ENCODE assay signal across 20 mouse cellular contexts in genomic region chr2:82051635-82052034, GRCm38 (mm10). TPM values are rescaled to one million over a fixed set of nuclear protein-coding genes. Genes with fewer than 3 reads are reported as not detected.
DNase-seq lines count a peak whose midpoint lies in the region; ATAC-seq and TF ChIP-seq lines count a peak whose summit lies in the region.
"Had no signal": no experiment of that assay in that cellular context is flagged by ENCODE, and none has a peak within 500 bp of the region (broad histone marks: within the 10 kb centered on the region; RNA-seq: fewer than 3 reads in every experiment).

No protein-coding gene starts in this region.

- DNase-seq in hindbrain, embryonic 10.5 days (ENCODE audit: low spot score) = no peak
- peak; percentile 3 for DNase-seq in retina, postnatal 1 day
- no peak for DNase-seq in retina, embryonic 14.5 days (ENCODE audit: low spot score)
- peak; percentile 13 for DNase-seq in hindbrain, postnatal 0 days (ENCODE audit: low spot score)
- DNase-seq in gastrocnemius, postnatal 14 days = no peak
- no peak for DNase-seq in spleen, postnatal 10 days (ENCODE audit: low spot score in 2 of 2)
- DNase-seq: adrenal gland, postnatal 14 days; embryo, embryonic 11 days; heart, postnatal 36 days; lung, postnatal 4 days had no signal

- intact Hi-C loops in gastrocnemius, postnatal 14 days (cut with DNase I; ENCODE audit: low total_unique reads) = no loop called here

- H3K9ac ChIP-seq in hindbrain, embryonic 12.5 days = no peak overlapping the region
- no peak overlapping the region for H3K9ac ChIP-seq in hindbrain, postnatal 0 days (replicated peaks; ENCODE audit: low read length)
- H3K9ac ChIP-seq: kidney, embryonic 15.5 days; liver, embryonic 12.5 days; lung, embryonic 14.5 days had no signal

- peaks cover 6% of the 10 kb centered on the region for H3K4me1 ChIP-seq in hindbrain, embryonic 12.5 days
- peaks cover 22% of the 10 kb centered on the region; the same call in 1 of the 2 replicates for H3K4me1 ChIP-seq in hindbrain, embryonic 10.5 days (replicated peaks)
- peaks cover 3% of the 10 kb centered on the region; the same call in 1 of the 2 replicates for H3K4me1 ChIP-seq in hindbrain, postnatal 0 days (ENCODE audit: insufficient read depth, low read length)
- H3K4me1 ChIP-seq: liver, embryonic 12.5 days had no signal

- no peaks in the 10 kb centered on the region for H3K36me3 ChIP-seq in hindbrain, embryonic 12.5 days
- H3K36me3 ChIP-seq in hindbrain, embryonic 10.5 days = no peaks in the 10 kb centered on the region
- H3K36me3 ChIP-seq in hindbrain, postnatal 0 days (ENCODE audit: insufficient read depth, low read length) = no peaks in the 10 kb centered on the region
- H3K36me3 ChIP-seq: heart, embryonic 12.5 days; kidney, embryonic 15.5 days; liver, embryonic 12.5 days; midbrain, embryonic 12.5 days had no signal

- H3K9me3 ChIP-seq in hindbrain, embryonic 12.5 days (replicated peaks) = no peaks in the 10 kb centered on the region
- no peaks in the 10 kb centered on the region for H3K9me3 ChIP-seq in hindbrain, embryonic 10.5 days
- H3K9me3 ChIP-seq in hindbrain, postnatal 0 days (ENCODE audit: low read length) = no peaks in the 10 kb centered on the region
- H3K9me3 ChIP-seq: heart, embryonic 12.5 days; kidney, embryonic 15.5 days; liver, embryonic 12.5 days; midbrain, embryonic 12.5 days had no signal

- no peak overlapping the region for H3K4me3 ChIP-seq in hindbrain, embryonic 12.5 days
- no peak overlapping the region for H3K4me3 ChIP-seq in hindbrain, embryonic 10.5 days
- peak overlapping the region; percentile 74 for H3K4me3 ChIP-seq in hindbrain, postnatal 0 days (ENCODE audit: low read length)
- H3K4me3 ChIP-seq: liver, embryonic 12.5 days had no signal

- TF ChIP-seq CTCF in hindbrain, postnatal 0 days (IDR thresholded peaks at IDR 0.05; ENCODE audit: low read depth) = peak; percentile 27

- no peak for ATAC-seq in hindbrain, embryonic 12.5 days (ENCODE audit: low FRiP score)
- ATAC-seq in hindbrain, postnatal 0 days = no peak
- ATAC-seq: activated CD4-positive, CD25-positive, alpha-beta regulatory T cell, adult 4 months; intestine, embryonic 16.5 days; liver, embryonic 12.5 days; Patski had no signal

- WGBS in hindbrain, embryonic 12.5 days = 72% methylated on average over 4 of the region's 4 CpGs
- 72% methylated on average over 4 of the region's 4 CpGs for WGBS in hindbrain, embryonic 10.5 days
- 62% methylated on average over 4 of the region's 4 CpGs for WGBS in hindbrain, postnatal 0 days

- H3K4me2 ChIP-seq in hindbrain, embryonic 12.5 days (replicated peaks) = peak overlapping the region; percentile 86
- H3K4me2 ChIP-seq in hindbrain, postnatal 0 days (ENCODE audit: low read depth, low read length) = peak overlapping the region; percentile 72
- H3K4me2 ChIP-seq: liver, embryonic 12.5 days had no signal

- no peak overlapping the region for H3K27ac ChIP-seq in hindbrain, embryonic 12.5 days
- no peak overlapping the region for H3K27ac ChIP-seq in hindbrain, embryonic 10.5 days
- H3K27ac ChIP-seq in hindbrain, postnatal 0 days = no peak overlapping the region
- H3K27ac ChIP-seq: kidney, embryonic 15.5 days; liver, embryonic 12.5 days had no signal

- H3K27me3 ChIP-seq in hindbrain, embryonic 12.5 days = peaks cover 7% of the 10 kb centered on the region; the same call in 1 of the 2 replicates
- peaks cover 44% of the 10 kb centered on the region for H3K27me3 ChIP-seq in hindbrain, embryonic 10.5 days (ENCODE audit: insufficient read depth, poor library complexity, severe bottlenecking)
- no peaks in the 10 kb centered on the region for H3K27me3 ChIP-seq in hindbrain, postnatal 0 days (ENCODE audit: insufficient read depth, low read length)

RNA-seq across cellular contexts. Expression of gene Zfp804a, which starts 1.4 kb away (rescaled TPM):
- polyA plus RNA-seq in hindbrain, embryonic 12.5 days (2016; fragmentation: Nextera tagmentation; extraction: Ambion mirVana) = 5.6 and 6.5 TPM in 2 replicates
- polyA plus RNA-seq in hindbrain, embryonic 10.5 days (2016; fragmentation: Nextera tagmentation; extraction: Ambion mirVana) = 0.76 and 2.4 TPM in 2 replicates
- total RNA-seq in hindbrain, postnatal 0 days (2014; rRNA removed) = 9.5 and 10.4 TPM in 2 replicates
- polyA plus RNA-seq in hindbrain, postnatal 0 days (2015; fragmentation: Nextera tagmentation; extraction: Ambion mirVana) = 14.4 and 14.9 TPM in 2 replicates
- not detected for total RNA-seq in gastrocnemius, postnatal 14 days (2021)
- total RNA-seq: heart, postnatal 36 days had no signal
- polyA plus RNA-seq: activated CD4-positive, CD25-positive, alpha-beta regulatory T cell, adult 4 months; gonadal fat pad, adult 2 months had no signal

Comparison
In these comparisons a context has a peak if more than half of its experiments do, and no peak if none do; other contexts are left out.
1. DNase-seq: peak in retina, postnatal 1 day (single experiment) and hindbrain, postnatal 0 days (single experiment); none in hindbrain, embryonic 10.5 days (single experiment), retina, embryonic 14.5 days (single experiment), gastrocnemius, postnatal 14 days (single experiment) and spleen, postnatal 10 days (0 of 2).